Mouse (Mus musculus) kidney, postnatal 0 days (tissue): ENCODE data around the gene Sstr4. TPM values are rescaled to one million over a fixed set of nuclear protein-coding genes. Genes with fewer than 3 reads are reported as not detected.

Source experiments
- ATAC-seq: fragments of 200-750 bp; cut with Nextera tagmentation; replicated peaks from 2 replicates; pipeline ENCODE4 v1.8.0; 2017; ENCODE audit warnings: low read depth, moderate number of reproducible peaks, moderate TSS enrichment, moderate library complexity; ENCODE audit not compliant: low FRiP score
- DNase-seq: peaks from one replicate; pipeline ENCODE4 v3.0.0-alpha.2; 2016; ENCODE audit warnings: low spot score
- H3K27ac ChIP-seq: fragments of 300-500 bp; sonication (generic); 2 replicates; pipeline ENCODE4 v1.5.1; 2014; ENCODE audit warnings: mild to moderate bottlenecking
- H3K27me3 ChIP-seq: fragments of 300-500 bp; sonication (generic); 2 replicates; pipeline ENCODE4 v1.6.1; 2014; ENCODE audit warnings: low read length, mixed read lengths; ENCODE audit not compliant: insufficient read depth
- H3K36me3 ChIP-seq: fragments of 300-500 bp; sonication (generic); 2 replicates; pipeline ENCODE4 v1.6.1; 2014; ENCODE audit warnings: low read length, mixed read lengths; ENCODE audit not compliant: insufficient read depth
- H3K4me1 ChIP-seq: fragments of 300-500 bp; sonication (generic); replicated peaks from 2 replicates; pipeline ENCODE4 v1.6.1; 2014; ENCODE audit warnings: antibody characterized with exemption, low read length, mixed read lengths; ENCODE audit not compliant: insufficient read depth
- H3K4me2 ChIP-seq: fragments of 300-500 bp; sonication (generic); 2 replicates; pipeline ENCODE4 v1.6.1; 2014; ENCODE audit warnings: mild to moderate bottlenecking, low read length, moderate library complexity, mixed read lengths
- H3K4me3 ChIP-seq: fragments of 300-500 bp; sonication (generic); replicated peaks from 2 replicates; pipeline ENCODE4 v1.5.1; 2014; ENCODE audit warnings: low read depth, low read length
- H3K9ac ChIP-seq: fragments of 300-500 bp; sonication (generic); 2 replicates; pipeline ENCODE4 v1.6.1; 2014; ENCODE audit warnings: low read depth, low read length
- H3K9me3 ChIP-seq: fragments of 300-500 bp; sonication (generic); replicated peaks from 2 replicates; pipeline ENCODE4 v1.6.1; 2016; ENCODE audit warnings: low read length, inconsistent platforms, mixed read lengths
- CTCF ChIP-seq: IDR thresholded peaks from 2 replicates; pipeline ENCODE4 v1.5.1; 2016; ENCODE audit warnings: antibody characterized with exemption, low read depth, mild to moderate bottlenecking, moderate library complexity
- WGBS: fragments of 180-500 bp; shearing (Covaris S2); extraction: QIAGEN DNeasy Blood & Tissue Kit; methylation state at CpG from one replicate; pipeline ENCODE4 v1.1.7; 2014; 5-methylcytosine and 5-hydroxymethylcytosine counted together
- polyA plus RNA-seq: library from polyadenylated mRNA; unstranded; fragments of >200 nt; fragmentation: Nextera tagmentation; extraction: Ambion mirVana; gene quantifications from 2 replicates; pipeline ENCODE4 v1.2.1, GENCODE M21; 2015

Sstr4 gene
- polyA plus RNA-seq, 1 experiment from 2014 or later: 0.16 TPM

GRCm38 (mm10) chr2:148378817-148379342 is 16.3 kb upstream of the Sstr4 start:
- no peak for ATAC-seq
- WGBS: 73% methylated on average over 1 of the region's 1 CpGs

GRCm38 (mm10) chr2:148379899-148380413 is 15.2 kb upstream of the Sstr4 start:
- ATAC-seq: no peak
- WGBS: 97% methylated on average over 1 of the region's 1 CpGs
- H3K36me3 ChIP-seq: no peaks in the 10 kb centered on the region

More at GRCm38 (mm10) chr2:148378817-148379342, 16.3 kb upstream of the Sstr4 start:
- Histone ChIP-seq H3K4me1 (no peaks in the 10 kb centered on the region), H3K4me2 (no peak overlapping the region), H3K4me3 (no peak overlapping the region), H3K27me3 (no peaks in the 10 kb centered on the region), H3K27ac (no peak overlapping the region), H3K9ac (no peak overlapping the region), H3K9me3 (no peaks in the 10 kb centered on the region), H3K36me3 (no peaks in the 10 kb centered on the region)
- DNase-seq: no peak
- TF ChIP-seq CTCF: no peak

GRCm38 (mm10) chr2:148381076-148381475 is 14.1 kb upstream of the Sstr4 start:
- DNase-seq (no peak), ATAC-seq (no peak)
- 85% methylated on average over 2 of the region's 2 CpGs for WGBS
- H3K4me2 ChIP-seq: no peak overlapping the region
- no peaks in the 10 kb centered on the region for H3K9me3 ChIP-seq
- no peaks in the 10 kb centered on the region for H3K27me3 ChIP-seq
- H3K4me1 ChIP-seq: no peaks in the 10 kb centered on the region
- H3K36me3 ChIP-seq: no peaks in the 10 kb centered on the region
- no peak overlapping the region for H3K4me3 ChIP-seq
- no peak overlapping the region for H3K9ac ChIP-seq
- TF ChIP-seq CTCF: no peak
- no peak overlapping the region for H3K27ac ChIP-seq

More at GRCm38 (mm10) chr2:148379899-148380413, 15.2 kb upstream of the Sstr4 start:
- H3K9me3 ChIP-seq: no peaks in the 10 kb centered on the region
- no peaks in the 10 kb centered on the region for H3K4me1 ChIP-seq
- no peak for TF ChIP-seq CTCF
- no peak overlapping the region for H3K4me3 ChIP-seq
- H3K9ac ChIP-seq: no peak overlapping the region
- H3K27ac ChIP-seq: no peak overlapping the region
- H3K4me2 ChIP-seq: no peak overlapping the region
- H3K27me3 ChIP-seq: no peaks in the 10 kb centered on the region
- no peak for DNase-seq

GRCm38 (mm10) chr2:148386476-148386875 is 8.7 kb upstream of the Sstr4 start:
- TF ChIP-seq CTCF: no peak
- no peak overlapping the region for H3K9ac ChIP-seq

GRCm38 (mm10) chr2:148386927-148387326 is 8.2 kb upstream of the Sstr4 start:
- Histone ChIP-seq H3K9ac (no peak overlapping the region), H3K27ac (no peak overlapping the region), H3K4me1 (no peaks in the 10 kb centered on the region), H3K27me3 (no peaks in the 10 kb centered on the region), H3K9me3 (no peaks in the 10 kb centered on the region), H3K36me3 (no peaks in the 10 kb centered on the region), H3K4me2 (no peak overlapping the region), H3K4me3 (no peak overlapping the region)
- no peak for TF ChIP-seq CTCF
- WGBS: 87% methylated on average over 2 of the region's 2 CpGs
- ATAC-seq (no peak), DNase-seq (no peak)

More at GRCm38 (mm10) chr2:148386476-148386875, 8.7 kb upstream of the Sstr4 start:
- Histone ChIP-seq H3K27ac (no peak overlapping the region), H3K4me2 (no peak overlapping the region), H3K9me3 (no peaks in the 10 kb centered on the region), H3K4me3 (no peak overlapping the region), H3K36me3 (no peaks in the 10 kb centered on the region), H3K27me3 (no peaks in the 10 kb centered on the region), H3K4me1 (no peaks in the 10 kb centered on the region)
- 88% methylated on average over 3 of the region's 3 CpGs for WGBS
- DNase-seq (no peak), ATAC-seq (no peak)

- Histone ChIP-seq H3K36me3 (no peaks in the 10 kb centered on the region), H3K4me2 (no peak overlapping the region), H3K4me1 (no peaks in the 10 kb centered on the region), H3K27me3 (no peaks in the 10 kb centered on the region), H3K27ac (no peak overlapping the region), H3K9me3 (no peaks in the 10 kb centered on the region), H3K9ac (no peak overlapping the region), H3K4me3 (no peak overlapping the region)
- no peak for TF ChIP-seq CTCF
- ATAC-seq: no peak
- no peak for DNase-seq
- 46% methylated on average over 6 of the region's 6 CpGs for WGBS
These were observed 7.2 kb upstream of the Sstr4 start for GRCm38 (mm10) chr2:148387652-148388581.
